Mouse (Mus musculus): ENCODE measurements around the gene Hmgcr.
A peak's percentile ranks its signal among the peaks of the same experiment; 100 is the strongest.

The Hmgcr gene

DNA sequence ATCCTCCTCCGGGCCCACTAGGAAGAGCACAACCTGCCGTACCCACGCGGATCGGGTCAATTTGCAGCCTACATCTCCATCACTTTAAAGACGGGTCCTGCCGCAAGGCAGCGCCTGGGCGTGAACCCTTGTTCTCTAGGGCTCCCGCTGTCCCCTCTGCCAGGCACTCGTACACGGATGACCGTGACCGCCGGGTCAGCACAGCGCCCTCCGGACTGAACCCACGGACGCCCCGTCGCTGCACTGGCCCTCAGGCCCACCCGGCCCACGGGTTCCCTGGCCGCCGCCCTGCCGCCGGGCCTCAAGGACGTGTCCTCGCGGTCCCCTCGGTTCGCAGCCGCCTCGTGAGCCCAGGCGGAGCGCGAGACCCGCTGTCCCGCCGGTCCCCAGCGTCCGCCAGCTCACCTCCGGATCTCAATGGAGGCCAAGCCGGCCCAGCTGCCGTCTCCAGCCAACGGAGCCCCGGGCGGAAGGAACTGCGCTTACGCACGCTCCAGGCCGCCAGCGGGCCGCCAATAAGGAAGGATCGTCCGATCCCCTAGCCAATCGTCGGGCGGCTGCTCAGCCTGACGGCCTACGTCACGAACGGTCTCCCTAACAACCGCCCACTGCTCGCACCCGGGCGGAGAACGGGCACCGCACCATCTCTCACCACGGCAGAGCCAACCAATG lies at the start of gene Hmgcr:
Hmgcr (minus strand) TSS at position 531 of the 672 bp plus-strand sequence.
- peak; percentile 93 for DNase-seq (ENCODE audit: low spot score)

DNA sequence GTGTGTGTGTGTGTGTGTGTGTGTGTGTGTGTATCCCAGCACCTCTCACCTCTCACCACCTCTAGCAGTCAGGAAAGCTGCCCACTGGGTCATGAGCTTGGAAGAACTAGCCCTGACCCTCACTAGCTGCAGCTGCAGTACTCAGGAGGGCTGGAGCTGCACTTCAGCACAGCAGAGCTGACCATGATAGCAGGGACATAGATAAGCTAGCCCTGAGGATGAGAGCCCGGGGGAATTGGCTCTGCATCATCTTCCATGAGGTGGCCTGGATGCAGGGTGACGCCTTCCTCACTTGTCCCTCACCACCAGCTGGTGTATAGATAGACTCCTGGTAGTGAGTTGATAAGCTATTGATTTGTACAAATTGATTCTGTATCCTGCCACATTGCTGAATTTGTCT lies 49.3 kb upstream of the Hmgcr start:
- no peak for DNase-seq (ENCODE audit: low spot score)

DNA sequence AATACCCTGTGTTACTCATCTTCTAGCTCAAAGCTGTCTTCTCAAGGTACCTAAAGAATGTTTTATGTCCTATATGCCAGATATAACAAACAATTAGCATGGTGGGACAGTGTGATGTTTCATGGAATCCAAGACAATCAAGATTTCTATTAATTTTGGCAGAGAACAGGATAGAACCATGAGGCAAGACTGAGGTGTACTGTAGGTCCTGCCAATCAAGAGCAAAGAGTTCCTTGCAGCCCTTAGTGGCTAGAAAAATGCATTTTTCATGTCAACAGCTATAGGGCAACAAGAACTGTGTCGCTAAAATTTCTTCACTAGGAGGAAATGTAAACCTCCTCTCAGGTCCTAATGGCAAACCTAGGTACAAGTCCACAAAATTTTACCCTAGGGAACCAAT lies 47.1 kb upstream of the Hmgcr start:
- DNase-seq (ENCODE audit: low spot score), result no peak

DNA sequence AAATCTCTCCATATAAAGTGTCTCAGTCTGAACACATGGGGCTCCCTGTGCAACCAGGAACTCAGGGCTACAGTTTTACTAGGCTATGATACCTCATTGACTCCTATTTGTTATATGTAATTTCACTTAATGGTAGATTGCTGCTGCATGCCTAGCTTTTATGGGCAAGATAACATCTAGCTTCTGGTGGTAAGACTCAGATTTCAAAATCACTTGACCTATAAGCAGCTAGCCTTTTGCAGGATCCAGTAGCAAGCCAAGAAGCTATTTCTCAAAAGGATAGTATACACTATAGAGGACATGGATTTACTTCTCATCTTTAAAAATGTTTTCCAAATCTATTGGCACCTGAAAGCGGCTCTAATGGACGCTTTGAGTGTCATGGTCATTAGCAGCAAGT lies 45.6 kb upstream of the Hmgcr start:
- no peak for DNase-seq (ENCODE audit: low spot score)

DNA sequence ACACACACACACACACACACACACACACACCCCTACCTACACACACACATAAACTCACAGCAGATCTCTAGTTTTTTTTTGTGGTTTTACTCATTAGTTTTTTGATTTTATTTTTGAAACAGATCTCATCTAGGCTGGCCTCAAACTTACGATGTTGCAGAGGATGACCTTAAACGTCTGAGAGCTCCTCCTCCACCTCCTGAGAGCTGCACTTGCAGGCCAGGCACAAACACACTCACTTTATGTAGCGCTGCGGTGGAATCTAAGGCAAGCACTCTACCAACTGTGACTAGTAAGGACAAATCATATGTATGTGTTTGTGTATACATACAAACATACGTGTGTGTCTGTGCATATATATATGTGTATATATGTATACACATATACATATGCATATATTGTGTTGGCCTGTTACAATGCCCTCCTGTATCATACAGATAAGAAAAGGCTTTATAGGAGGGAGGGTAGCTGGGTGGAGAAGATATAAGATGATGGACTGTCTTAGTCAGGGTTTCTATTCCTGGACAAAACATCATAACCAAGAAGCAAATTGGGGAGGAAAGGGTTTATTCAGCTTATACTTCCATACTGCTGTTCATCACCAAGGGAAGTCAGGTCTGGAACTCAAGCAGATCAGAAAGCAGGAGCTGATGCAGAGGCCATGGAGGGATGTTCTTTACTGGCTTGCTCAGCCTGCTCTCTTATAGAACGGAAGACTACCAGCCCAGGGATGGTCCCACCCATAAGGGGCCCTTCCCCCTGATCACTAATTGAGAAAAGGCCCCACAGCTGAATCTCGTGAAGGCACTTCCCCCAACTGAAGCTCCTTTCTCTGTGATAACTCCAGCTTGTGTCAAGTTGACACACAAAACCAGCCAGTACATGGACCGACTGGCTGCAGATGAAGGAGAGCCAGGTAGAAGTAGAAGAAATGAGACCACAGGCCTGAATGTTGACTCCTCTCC lies 38.8 kb upstream of the Hmgcr start:
- no peak for DNase-seq (ENCODE audit: low spot score)

DNA sequence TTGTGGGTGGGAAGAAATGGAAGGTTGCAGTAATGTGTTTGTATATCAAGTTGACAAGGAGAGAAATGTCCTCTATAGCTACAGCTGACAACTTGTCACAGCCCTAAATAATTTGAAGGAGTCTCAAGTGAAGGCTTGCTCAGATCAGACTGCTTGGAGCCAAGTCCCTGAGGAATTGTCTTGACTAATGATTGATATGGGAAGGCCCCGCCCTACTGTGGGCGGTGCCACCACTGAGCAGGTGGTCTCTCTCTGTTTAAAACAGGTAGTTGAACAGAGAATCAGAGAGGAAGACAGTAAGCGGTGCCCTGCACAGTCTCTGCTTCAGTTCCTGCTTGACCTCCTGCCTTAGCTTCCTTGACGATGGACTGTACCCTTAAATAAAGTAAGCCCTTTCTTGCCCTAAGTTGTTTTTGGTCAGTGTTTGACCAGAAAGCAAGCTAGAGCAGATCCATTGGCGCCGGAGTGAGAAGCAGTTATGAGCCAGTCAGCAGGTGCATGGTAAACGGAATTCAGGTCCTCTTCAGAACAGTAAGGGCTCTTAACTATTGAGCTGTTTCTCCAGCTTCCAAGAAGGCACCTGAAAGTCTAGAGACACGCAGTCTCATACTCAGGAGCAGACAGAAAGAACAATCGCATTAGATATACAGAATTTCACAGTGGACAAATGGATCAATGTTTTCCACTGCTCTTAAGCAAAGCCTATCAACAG lies 32.0 kb upstream of the Hmgcr start:
- no peak for DNase-seq (ENCODE audit: low spot score)

DNA sequence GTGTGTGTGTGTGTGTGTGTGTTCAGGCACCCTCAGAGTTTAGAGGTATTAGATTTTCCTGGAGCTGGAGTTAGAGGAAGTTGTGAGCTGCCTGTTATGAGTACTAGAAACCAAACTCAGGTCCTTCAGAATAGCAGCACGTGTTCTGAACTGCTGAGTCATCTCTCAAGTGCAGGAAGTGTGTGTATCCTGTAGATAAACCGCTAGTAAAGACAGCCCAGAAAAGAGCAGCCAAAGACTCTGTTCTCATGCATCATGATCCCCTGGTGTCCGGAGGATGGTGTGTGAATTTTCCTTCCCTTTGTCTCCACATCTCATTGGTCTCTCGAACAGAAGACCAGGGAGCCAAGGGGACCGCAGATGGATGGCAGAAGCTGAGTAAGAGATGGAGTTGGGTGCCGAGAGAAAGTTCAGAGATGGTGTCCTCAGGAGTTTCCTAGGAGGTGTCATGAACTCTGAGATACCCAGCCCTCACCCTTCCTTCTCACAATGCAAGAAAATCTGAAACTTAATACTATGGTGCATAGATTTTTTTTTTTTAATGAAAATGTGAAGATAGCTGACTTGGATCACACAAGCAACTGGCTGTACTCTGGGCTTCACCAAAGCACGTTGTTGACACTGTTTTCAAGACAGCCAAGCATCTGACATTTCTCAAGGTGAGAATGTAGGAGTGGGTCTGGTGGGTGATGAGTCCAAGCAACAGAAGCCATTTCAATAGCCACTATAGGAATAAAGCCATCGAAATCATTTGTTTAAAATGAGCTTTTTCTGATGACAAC lies 27.3 kb upstream of the Hmgcr start:
- no peak for DNase-seq (ENCODE audit: low spot score)

DNA sequence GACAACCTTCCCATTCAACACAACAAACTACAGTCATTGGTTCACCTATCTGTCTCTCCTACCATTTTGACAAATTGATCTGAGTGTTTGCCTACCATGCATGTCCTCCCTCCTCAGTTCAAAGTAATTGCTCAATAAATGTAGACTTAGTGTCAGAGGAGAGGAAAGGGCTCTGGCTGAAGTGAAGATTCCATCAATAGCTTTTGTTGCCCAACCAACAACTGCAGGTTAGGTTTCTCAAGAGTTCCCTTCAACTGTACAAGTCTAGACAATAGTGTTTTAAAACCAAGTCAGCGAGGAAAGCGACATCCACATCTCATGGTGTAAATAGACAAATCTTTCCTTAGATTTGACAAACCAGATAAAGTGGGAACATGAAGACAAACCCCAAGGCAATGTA lies 24.7 kb upstream of the Hmgcr start:
- no peak for DNase-seq (ENCODE audit: low spot score)

DNA sequence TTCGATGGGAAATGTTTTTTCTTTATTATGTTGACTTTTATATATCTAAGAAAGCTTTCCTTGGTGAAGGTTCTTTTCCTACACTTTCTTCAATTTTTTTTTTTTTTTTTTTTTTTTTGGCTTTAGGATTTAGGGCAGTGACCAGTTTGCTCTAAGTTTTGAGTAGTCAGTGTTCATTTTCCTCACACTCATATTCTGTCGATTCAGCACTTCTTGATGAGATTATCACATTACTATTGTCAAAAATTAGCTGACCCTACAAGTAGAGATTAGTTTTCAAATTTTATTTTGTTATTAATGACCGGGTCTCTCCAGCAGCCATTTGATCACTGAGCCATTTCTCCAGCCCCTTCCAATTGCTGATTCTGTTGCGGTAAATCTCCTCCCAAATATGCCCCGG lies 19.2 kb upstream of the Hmgcr start:
- no peak for DNase-seq (ENCODE audit: low spot score)

DNA sequence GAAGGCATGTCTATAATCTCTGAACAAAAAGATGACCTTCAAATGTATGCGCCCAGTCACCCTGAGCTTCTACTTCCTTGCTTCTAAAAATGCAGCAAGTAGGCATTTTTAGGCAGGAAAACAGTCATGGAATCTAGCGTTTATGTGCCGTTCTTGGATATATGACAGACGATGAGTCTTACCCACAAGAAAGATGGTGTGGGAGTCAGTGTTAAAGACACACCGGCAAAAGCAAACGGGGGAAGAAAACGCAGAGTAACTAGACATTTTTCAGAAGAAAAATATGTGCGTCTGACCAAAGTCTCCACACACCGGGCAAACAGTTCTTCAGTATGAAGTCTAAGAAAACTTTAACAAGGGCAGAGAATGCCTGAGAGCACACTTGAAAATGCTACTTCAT lies 16.5 kb upstream of the Hmgcr start:
- DNase-seq (ENCODE audit: low spot score), result no peak

DNA sequence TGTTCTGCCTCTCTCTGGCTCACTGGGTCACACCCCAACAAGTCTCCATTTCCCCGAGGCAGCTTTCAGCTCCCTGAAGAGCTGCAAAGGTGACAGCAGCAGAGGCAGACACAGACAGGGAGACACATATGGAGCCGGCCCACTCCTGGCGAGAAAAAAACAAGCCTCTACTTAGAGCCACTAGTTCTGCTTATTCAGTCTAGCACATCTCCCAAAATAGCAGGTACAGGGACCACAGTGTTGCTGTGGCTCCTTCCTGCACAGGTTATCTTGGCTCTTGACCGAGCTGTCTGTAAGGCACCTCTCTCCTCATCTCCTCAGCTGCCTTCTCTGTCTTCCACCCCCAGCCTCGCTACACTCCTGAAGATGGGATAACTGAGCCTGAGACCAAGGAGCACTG lies 14.0 kb upstream of the Hmgcr start:
- no peak for DNase-seq (ENCODE audit: low spot score)

DNA sequence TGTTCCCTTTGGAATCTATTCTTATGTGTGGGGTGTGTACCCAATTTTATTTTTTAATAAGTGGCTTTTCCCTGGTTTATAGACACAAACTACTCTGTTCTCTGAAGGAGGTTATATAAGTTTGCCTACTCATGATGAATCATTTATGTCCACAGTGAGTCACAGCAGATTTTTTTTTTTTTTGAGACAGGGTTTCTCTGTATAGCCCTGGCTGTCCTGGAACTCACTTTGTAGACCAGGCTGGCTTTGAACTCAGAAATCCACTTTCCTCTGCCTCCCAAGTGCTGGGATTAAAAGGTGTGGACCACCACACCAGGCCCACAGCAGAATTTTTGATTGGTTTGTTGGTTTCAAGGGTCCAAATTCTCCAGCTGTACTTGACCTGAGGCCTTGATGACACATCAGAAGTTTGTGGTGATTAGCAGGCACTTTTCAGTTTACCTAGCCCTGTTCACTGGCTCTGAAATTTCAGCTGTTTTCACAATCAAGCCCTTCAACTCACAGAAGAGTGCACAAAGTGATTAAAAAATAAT lies 10.4 kb upstream of the Hmgcr start:
- no peak for DNase-seq (ENCODE audit: low spot score)

DNA sequence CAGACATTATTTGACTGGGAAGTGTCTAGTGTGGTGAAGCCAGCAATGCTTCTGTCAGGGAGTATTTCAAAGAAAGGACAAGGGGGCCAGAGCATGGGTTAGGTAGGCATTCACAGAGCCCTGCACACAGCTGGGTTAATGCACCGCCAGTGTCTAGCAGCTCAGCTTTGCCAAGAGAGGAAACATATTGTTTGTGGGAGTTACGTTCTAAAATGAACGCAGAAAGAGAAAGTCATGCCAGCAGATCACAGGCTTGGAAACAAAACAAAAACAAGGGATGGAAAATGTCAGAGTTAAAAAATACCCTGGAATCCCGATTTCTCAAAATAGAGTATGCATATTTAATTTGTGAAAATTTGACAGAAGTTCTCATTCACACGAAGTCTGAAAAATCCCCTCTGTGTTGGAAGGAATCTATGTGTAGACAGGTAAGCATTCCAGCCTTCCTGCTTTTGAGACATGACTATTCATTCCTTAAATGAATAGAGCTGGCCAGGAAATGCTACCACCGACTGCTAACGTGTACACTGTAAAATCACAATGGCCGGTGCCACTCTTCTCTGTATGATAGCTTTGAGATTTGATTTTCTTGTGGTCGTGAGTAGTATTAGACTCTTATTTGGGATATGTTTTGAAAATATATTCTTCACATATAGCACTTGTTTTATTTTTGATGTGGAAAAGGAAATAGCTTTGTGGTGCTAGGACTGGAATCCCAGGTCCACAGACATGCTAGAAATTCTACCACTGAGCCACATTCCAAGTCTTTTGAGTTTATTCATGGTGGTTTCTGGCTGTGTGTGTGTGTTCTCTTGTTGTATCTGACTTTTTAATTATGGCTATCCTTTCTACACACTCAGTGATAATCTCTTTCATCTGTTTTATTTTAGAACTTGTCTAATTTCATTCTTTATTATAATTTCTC lies 9.7 kb upstream of the Hmgcr start:
- DNase-seq (ENCODE audit: low spot score), result no peak

DNA sequence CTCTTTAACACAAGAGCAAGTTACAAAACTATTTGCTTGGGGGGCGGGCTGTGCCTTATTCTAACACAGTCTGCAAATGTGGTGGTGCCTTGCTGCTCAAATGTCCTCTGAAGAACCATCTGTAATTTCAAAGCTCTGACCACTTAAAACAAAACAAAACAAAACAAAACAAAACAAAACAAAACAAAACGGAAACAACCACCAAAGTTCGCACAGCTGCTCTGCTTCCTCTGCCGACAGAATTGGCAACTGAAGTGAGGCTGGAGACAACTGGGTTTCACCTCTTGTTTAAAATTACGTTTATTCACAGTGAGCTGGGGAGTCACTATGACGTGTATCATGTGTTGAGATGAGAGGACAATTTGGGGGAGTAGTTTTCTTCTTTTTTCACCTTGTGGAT lies 7.9 kb upstream of the Hmgcr start:
- no peak for DNase-seq (ENCODE audit: low spot score)

DNA sequence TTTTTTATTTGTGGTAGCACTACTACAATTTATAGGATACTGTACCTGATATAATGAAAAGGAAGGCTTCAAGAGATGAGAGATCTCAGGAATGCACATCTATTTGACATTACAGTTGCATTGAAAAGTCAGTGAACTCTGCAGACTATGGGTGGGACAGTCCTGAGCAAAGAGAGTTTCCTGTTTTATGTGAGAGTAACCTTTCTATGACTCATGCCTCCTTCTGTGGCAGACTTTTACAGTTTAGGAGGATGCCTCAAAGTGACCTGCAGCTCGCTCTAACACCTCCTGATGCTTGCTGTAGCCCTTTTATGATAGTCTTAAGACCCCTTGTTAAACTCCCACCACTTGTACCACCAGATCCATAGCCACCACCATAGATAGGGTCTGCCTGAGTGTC lies 6.3 kb upstream of the Hmgcr start:
- DNase-seq (ENCODE audit: low spot score), result no peak

DNA sequence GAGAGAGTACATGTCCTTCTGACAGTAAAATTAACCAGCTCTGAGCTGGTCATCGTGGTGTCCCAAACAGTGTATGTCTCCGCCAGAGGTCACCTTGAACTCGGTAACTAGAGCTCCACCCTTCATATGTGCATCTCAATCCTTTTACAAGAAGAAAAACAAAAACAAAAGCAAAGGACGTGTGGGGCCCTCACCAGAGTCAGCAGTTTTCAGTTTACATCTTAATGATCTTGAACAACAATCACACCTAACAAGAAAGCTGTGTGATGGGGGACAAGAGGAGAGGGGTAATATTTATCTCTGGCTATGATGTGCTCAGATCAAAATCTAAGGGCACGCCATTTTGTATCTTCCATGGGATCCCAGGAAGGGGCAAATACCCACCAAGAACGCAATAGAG lies 5.0 kb upstream of the Hmgcr start:
- no peak for DNase-seq (ENCODE audit: low spot score)

DNA sequence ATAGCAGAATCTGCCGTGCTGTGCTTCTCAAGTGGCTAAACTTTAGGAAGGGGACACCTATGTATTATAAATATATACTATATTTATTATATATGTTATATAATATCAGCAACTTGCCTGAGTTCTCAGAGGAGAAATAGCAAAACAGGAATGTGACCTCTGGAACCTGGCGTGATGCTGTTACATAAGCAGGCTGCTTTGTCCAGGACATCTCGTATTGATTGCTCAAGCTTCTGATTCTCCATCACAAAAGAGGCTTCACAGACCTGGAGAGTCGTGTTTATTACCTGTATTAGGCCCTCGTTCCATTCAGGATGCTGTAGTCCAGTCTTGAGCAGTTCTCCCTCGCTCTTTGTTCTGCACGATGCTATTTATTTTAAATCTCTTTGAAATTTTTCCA lies 3.1 kb upstream of the Hmgcr start:
- no peak for DNase-seq (ENCODE audit: low spot score)

DNA sequence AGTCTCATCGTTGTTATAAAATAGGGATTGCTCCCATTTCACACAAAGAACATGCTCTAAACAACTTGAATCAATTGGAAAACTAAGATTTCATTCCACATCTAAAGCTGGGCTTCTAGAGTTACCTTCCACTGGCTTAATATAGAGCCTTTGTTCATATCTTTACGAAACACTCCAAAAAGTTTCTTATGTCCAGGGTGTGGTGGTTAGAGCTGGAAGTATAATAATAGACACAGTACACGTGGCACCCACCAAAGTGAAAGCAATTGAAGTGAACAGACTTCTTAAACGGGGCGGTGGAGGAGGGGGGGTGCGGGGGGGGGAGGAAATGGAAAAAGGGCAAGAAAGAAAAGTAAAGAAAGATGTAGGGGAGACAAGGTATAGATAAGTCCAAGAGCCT lies 1.5 kb upstream of the Hmgcr start:
- no peak for DNase-seq (ENCODE audit: low spot score)

DNA sequence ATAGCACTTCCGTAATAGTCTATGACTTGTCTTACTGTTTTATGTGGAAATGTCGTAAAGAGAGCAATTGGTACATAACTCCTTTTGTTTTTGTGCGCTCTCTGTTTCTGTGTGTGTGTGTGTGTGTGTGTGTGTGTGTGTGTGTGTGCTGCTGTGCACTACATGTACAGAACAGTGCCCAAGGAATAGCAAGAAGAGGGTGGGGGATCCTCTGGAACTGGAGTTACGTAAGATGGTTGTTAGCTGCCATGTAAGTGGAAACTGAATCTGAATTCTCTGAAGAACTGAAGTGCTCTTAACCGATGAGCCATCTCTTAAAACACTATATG lies 1.1 kb upstream of the Hmgcr start:
- DNase-seq (ENCODE audit: low spot score), result no peak

DNA sequence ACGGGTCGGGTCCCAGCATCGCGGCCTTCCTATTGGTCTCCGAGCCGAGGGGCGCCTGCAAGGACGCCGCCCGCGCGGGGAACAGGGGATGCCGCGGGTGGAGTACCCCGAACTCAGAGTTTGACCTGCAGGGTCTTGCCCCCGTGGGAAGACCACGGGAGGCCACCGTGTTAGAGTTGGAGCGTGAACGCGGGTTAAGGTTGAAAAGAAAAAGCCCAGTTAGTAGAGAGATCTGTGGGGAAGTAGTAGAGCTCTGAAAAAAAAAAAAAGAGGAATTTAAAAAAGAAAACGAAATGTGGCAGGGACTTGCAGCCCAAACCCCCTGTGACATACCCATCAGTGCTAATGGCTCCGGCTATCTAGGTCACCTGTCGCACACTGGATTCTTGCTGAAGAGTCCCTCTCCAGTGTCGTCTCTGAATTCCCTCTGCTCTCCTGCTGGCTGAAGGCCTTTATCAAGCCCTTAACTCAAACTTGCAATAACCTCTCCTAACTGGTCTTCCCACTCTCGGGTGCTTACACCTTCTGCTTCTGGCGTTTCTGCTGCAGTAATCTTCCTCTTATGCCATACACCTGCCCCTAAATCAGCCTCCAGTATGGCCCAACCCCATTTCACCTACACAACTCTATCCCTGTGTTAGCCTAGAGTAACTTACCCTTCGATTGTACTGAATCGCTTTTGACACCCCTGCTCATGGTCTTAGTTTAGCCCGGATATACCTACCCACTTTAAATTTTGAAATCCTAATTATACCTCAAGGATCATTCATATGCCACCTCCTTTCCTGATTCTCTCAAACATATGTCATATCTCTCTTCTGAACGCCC lies 556 bp upstream of the Hmgcr start:
- no peak for DNase-seq (ENCODE audit: low spot score)

Measured in urinary bladder, postnatal 10 days (tissue).